Mouse (Mus musculus): ENCODE results near the gene Alb. TPM values are rescaled to one million over a fixed set of nuclear protein-coding genes. Genes with fewer than 3 reads are reported as not detected.
A peak's percentile ranks its signal among the peaks of the same experiment; 100 is the strongest.

The Alb gene
- polyA plus RNA-seq, 1 experiment from 2014 or later = not detected

DNA sequence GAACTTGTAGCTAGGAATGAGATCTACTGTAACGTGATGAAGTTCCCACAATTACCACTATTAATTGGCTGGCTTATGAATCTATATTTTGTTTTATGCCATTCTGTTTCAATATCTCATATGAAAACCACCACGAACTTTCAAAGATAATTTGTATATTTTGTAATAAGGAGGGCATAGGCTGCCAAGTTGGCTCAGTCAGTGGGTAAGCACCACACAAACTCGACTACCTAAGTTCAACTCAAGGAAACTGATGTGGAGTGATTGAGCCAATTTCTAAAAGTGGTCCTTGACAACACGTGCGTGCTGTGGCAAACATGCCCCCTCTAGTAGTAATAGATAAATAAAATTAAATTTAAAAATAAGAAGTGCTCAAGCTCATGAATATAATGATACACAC is 41.1 kb downstream of the Alb start:
- WGBS = 90% methylated on average over 5 of the region's 5 CpGs
- H3K4me3 ChIP-seq (ENCODE audit: low read depth, low read length) = no peak overlapping the region
- H3K4me1 ChIP-seq (replicated peaks; ENCODE audit: control insufficient read depth, insufficient read depth, low read length) = no peaks in the 10 kb centered on the region
- no peaks in the 10 kb centered on the region for H3K9me3 ChIP-seq (ENCODE audit: control insufficient read depth, low read length)
- H3K27me3 ChIP-seq (ENCODE audit: control insufficient read depth, insufficient read depth, low read length) = no peaks in the 10 kb centered on the region
- no peak for DNase-seq (ENCODE audit: low spot score)
- no peak overlapping the region for H3K4me2 ChIP-seq (ENCODE audit: low read depth, low read length, severe bottlenecking)
- H3K27ac ChIP-seq (ENCODE audit: low read depth, low read length) = no peak overlapping the region
- H3K9ac ChIP-seq (ENCODE audit: low read length) = no peak overlapping the region
- H3K36me3 ChIP-seq (ENCODE audit: control insufficient read depth, insufficient read depth, low read length) = no peaks in the 10 kb centered on the region
- ATAC-seq (replicated peaks; ENCODE audit: low FRiP score) = no peak

DNA sequence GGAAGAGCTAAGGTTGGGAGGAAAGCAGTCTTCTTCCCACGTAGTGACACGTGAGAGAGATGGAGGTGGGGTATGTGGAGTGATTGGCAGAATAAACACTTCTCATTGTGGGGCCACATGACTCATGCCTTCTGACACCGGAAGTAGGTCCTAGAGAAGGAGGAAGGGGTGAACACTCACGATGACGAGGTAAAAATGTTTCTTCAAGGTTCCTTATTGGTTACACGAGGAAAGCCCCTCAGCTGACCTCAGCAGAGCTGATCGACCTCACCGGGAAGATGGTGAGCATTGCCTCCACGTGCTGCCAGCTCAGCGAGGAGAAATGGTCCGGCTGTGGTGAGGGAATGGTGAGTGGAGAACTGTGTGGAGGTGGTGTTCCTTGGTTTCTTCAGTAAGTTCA is 44.0 kb downstream of the Alb start:
- 87% methylated on average over 11 of the region's 11 CpGs for WGBS
- Histone ChIP-seq H3K4me3 (ENCODE audit: low read depth, low read length) (no peak overlapping the region), H3K9me3 (ENCODE audit: control insufficient read depth, low read length) (no peaks in the 10 kb centered on the region), H3K36me3 (ENCODE audit: control insufficient read depth, insufficient read depth, low read length) (no peaks in the 10 kb centered on the region), H3K4me1 (replicated peaks; ENCODE audit: control insufficient read depth, insufficient read depth, low read length) (no peaks in the 10 kb centered on the region), H3K27ac (ENCODE audit: low read depth, low read length) (no peak overlapping the region), H3K9ac (ENCODE audit: low read length) (no peak overlapping the region), H3K27me3 (ENCODE audit: control insufficient read depth, insufficient read depth, low read length) (no peaks in the 10 kb centered on the region), H3K4me2 (ENCODE audit: low read depth, low read length, severe bottlenecking) (no peak overlapping the region)
- ATAC-seq (replicated peaks; ENCODE audit: low FRiP score) (no peak), DNase-seq (ENCODE audit: low spot score) (no peak)

DNA sequence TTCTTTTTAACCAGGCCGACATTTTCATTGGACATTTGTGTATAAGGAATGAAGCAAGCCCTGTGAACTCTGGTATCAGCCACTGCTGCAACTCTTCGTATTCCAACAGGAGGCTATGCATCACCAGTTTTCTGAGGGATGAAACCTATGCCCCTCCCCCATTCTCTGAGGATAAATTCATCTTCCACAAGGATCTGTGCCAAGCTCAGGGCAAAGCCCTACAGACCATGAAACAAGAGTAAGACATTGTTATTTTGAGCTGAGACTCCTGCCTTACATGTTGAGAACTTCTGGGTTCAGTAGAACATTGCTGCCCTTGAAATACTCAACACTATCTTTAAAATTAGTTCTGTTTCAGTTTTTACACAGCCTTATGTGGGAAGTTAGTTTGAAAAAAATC is 45.8 kb downstream of the Alb start:
- no peak overlapping the region for H3K9ac ChIP-seq (ENCODE audit: low read length)
- no peaks in the 10 kb centered on the region for H3K36me3 ChIP-seq (ENCODE audit: control insufficient read depth, insufficient read depth, low read length)
- H3K27me3 ChIP-seq (ENCODE audit: control insufficient read depth, insufficient read depth, low read length) = no peaks in the 10 kb centered on the region
- no peak overlapping the region for H3K4me2 ChIP-seq (ENCODE audit: low read depth, low read length, severe bottlenecking)
- no peak overlapping the region for H3K27ac ChIP-seq (ENCODE audit: low read depth, low read length)
- no peaks in the 10 kb centered on the region for H3K9me3 ChIP-seq (ENCODE audit: control insufficient read depth, low read length)
- 81% methylated on average over 2 of the region's 2 CpGs for WGBS
- no peak for ATAC-seq (replicated peaks; ENCODE audit: low FRiP score)
- no peak overlapping the region for H3K4me3 ChIP-seq (ENCODE audit: low read depth, low read length)
- DNase-seq (ENCODE audit: low spot score) = no peak
- no peaks in the 10 kb centered on the region for H3K4me1 ChIP-seq (replicated peaks; ENCODE audit: control insufficient read depth, insufficient read depth, low read length)

DNA sequence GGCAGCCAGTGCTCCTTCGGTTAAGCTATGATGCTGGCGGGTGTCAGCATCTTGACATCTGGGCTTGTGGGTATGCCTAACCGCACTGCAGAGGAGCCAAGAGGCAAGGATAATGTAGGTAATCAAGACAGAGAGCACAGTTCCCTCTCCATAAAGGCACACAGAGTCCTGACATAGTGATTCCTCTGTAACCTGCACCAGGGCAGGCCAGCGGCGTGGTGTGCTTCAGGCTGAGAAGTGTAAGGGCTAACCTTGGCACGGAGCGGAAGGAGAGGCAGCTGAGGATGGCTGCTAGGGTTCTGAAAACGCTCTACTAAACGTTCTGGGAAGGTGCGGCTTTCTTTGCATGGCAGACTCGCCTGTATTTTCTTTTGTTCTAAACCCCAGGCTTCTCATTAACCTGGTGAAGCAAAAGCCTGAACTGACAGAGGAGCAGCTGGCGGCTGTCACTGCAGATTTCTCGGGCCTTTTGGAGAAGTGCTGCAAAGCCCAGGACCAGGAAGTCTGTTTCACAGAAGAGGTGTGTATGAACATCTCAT is 46.8 kb downstream of the Alb start:
- no peak overlapping the region for H3K27ac ChIP-seq (ENCODE audit: low read depth, low read length)
- DNase-seq (ENCODE audit: low spot score) = no peak
- H3K9me3 ChIP-seq (ENCODE audit: control insufficient read depth, low read length) = no peaks in the 10 kb centered on the region
- H3K4me3 ChIP-seq (ENCODE audit: low read depth, low read length) = no peak overlapping the region
- H3K9ac ChIP-seq (ENCODE audit: low read length) = no peak overlapping the region
- ATAC-seq (replicated peaks; ENCODE audit: low FRiP score) = 0 out of 2 replicates have a peak, but pooled peaks have one; percentile 33
- H3K4me1 ChIP-seq (replicated peaks; ENCODE audit: control insufficient read depth, insufficient read depth, low read length) = no peaks in the 10 kb centered on the region
- no peaks in the 10 kb centered on the region for H3K27me3 ChIP-seq (ENCODE audit: control insufficient read depth, insufficient read depth, low read length)
- H3K4me2 ChIP-seq (ENCODE audit: low read depth, low read length, severe bottlenecking) = no peak overlapping the region
- no peaks in the 10 kb centered on the region for H3K36me3 ChIP-seq (ENCODE audit: control insufficient read depth, insufficient read depth, low read length)
- 48% methylated on average over 13 of the region's 13 CpGs for WGBS

DNA sequence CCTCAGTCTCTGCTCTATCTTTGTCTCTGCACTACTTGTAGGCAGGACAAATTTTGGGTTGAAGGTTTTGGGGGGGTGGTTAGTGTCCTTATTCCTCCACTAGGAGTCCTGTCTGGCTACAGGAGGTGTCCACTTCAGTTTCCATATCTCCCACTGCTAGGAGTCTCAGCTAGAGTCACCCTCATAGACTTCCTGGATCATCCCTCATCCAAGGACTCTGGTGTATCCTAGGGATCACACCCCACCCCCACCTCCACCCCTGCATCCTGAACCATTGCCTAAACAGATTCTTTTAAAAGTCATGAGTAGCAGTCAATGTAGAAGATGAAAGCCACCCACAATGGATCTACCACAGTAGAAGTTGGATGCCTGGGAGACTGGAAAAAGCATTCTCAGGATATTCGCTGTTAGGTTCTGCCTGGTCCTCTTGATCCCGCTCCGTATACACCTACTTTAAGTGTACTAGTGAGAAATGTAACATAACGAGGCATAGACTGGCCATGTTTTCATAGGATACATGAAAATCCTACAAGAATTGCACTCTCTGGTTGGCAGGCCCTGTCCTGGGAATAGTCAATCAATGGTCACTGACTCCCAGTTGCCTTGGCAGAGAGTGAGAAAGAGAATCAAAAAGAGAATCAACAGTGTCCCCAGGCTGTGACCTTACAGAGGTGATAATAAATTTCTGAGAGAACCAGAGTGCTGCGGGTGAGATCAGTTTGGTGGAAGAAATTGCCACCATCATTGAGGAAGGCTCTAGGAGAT is 49.3 kb downstream of the Alb start:
- Histone ChIP-seq H3K4me1 (replicated peaks; ENCODE audit: control insufficient read depth, insufficient read depth, low read length) (no peaks in the 10 kb centered on the region), H3K27me3 (ENCODE audit: control insufficient read depth, insufficient read depth, low read length) (no peaks in the 10 kb centered on the region), H3K27ac (ENCODE audit: low read depth, low read length) (no peak overlapping the region), H3K9ac (ENCODE audit: low read length) (no peak overlapping the region), H3K4me2 (ENCODE audit: low read depth, low read length, severe bottlenecking) (no peak overlapping the region), H3K9me3 (ENCODE audit: control insufficient read depth, low read length) (no peaks in the 10 kb centered on the region), H3K4me3 (ENCODE audit: low read depth, low read length) (no peak overlapping the region), H3K36me3 (ENCODE audit: control insufficient read depth, insufficient read depth, low read length) (no peaks in the 10 kb centered on the region)
- no peak for ATAC-seq (replicated peaks; ENCODE audit: low FRiP score)
- no peak for DNase-seq (ENCODE audit: low spot score)
- WGBS = 90% methylated on average over 5 of the region's 5 CpGs

DNA sequence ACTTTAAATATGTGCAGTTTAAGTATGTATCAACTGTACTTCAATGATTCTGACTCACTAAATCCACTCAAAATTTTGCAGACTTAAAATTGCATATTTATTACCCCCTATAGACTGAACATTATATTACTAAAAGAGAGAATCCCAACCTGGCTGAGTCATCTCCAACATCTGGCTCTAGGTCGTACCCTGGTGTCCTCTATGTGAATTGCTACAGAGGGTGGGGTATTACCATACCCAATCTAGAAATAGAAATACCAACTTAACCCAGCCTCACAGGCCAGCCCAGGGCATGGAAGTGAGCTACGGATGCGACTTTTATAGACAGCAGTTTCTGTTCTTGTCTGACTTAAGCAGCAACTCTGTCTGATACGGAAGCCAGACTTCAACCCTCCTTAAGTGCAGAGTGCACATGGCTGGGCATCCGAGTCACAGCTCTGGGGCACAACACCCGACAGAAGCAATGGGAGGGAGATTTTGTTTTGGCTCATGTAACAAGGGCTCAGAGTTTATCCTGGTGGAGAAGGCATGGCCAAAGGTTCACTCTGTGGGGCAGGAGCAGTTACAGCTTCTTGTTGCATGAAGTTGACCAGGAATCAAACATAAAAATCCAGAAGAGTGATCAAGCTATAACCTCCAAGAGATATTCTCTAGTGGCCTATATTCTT is 51.7 kb downstream of the Alb start:
- no peak for DNase-seq (ENCODE audit: low spot score)
- H3K4me3 ChIP-seq (ENCODE audit: low read depth, low read length) = no peak overlapping the region
- WGBS = 82% methylated on average over 6 of the region's 6 CpGs
- no peaks in the 10 kb centered on the region for H3K9me3 ChIP-seq (ENCODE audit: control insufficient read depth, low read length)
- no peak overlapping the region for H3K4me2 ChIP-seq (ENCODE audit: low read depth, low read length, severe bottlenecking)
- no peak overlapping the region for H3K9ac ChIP-seq (ENCODE audit: low read length)
- H3K36me3 ChIP-seq (ENCODE audit: control insufficient read depth, insufficient read depth, low read length) = no peaks in the 10 kb centered on the region
- no peak overlapping the region for H3K27ac ChIP-seq (ENCODE audit: low read depth, low read length)
- no peak for ATAC-seq (replicated peaks; ENCODE audit: low FRiP score)
- no peaks in the 10 kb centered on the region for H3K27me3 ChIP-seq (ENCODE audit: control insufficient read depth, insufficient read depth, low read length)
- no peaks in the 10 kb centered on the region for H3K4me1 ChIP-seq (replicated peaks; ENCODE audit: control insufficient read depth, insufficient read depth, low read length)

DNA sequence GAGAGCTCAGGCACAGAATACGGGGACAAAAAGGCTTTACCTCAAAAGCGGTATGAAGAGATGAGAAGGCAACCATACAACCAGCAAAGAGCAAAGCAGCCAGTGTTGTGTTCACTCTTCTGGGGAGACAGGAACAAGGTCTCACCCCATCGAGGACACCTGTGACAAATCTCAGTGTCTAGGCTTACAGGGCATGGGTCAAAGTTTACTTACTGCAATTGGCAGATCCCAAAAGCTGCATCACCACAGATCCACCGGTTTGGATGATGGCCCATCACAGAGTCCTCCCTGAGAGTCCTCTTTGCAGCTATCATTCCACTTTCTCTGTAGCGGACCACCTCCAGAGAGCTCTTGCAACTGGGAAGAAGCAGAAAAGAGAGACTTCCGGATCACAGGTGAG is 54.9 kb downstream of the Alb start:
- no peak overlapping the region for H3K4me2 ChIP-seq (ENCODE audit: low read depth, low read length, severe bottlenecking)
- no peaks in the 10 kb centered on the region for H3K27me3 ChIP-seq (ENCODE audit: control insufficient read depth, insufficient read depth, low read length)
- ATAC-seq (replicated peaks; ENCODE audit: low FRiP score) (no peak), DNase-seq (ENCODE audit: low spot score) (no peak)
- H3K9me3 ChIP-seq (ENCODE audit: control insufficient read depth, low read length) = no peaks in the 10 kb centered on the region
- no peak overlapping the region for H3K9ac ChIP-seq (ENCODE audit: low read length)
- no peaks in the 10 kb centered on the region for H3K36me3 ChIP-seq (ENCODE audit: control insufficient read depth, insufficient read depth, low read length)
- no peak overlapping the region for H3K4me3 ChIP-seq (ENCODE audit: low read depth, low read length)
- H3K27ac ChIP-seq (ENCODE audit: low read depth, low read length) = no peak overlapping the region
- 85% methylated on average over 6 of the region's 6 CpGs for whole genome bisulfite sequencing
- no peaks in the 10 kb centered on the region for H3K4me1 ChIP-seq (replicated peaks; ENCODE audit: control insufficient read depth, insufficient read depth, low read length)

DNA sequence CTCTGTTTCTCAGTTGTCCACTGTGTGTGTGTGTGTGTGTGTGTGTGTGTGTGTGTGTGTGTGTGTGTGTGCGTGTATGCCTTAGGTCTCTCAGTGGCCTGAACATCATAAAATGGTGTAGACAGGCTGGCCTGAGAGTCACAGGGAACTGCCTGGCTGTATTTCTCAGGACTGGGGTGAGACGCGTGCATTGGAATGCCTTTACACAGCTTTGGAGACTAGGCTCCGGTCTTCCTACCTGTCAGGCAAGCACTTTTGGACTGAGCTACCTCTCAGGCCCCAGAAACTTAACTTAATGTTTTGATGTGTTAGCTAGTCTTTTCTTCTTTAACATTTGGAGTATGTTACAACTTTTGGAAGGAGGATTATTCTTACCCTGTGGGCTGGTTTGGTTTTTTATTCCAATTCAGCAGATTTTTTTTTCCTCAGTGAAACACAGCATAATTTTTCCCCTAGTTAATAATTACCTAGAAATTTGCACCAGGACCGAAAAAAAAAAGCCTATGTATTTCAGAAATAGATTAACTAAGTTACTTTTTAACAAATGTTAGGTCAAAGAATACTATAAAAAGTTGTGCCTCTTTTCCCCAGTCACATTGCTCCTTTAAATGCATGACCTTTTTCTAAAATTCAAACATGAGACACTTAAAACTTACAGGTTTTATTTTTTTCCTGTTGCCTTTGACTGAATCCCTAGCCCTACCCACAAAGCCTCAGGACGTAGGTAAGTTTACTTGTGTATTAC is 57.8 kb downstream of the Alb start, which contains the start of gene Afm:
TSS of gene Afm (plus strand) at position 577 of the 745 bp plus-strand sequence.
- Histone ChIP-seq H3K9me3 (ENCODE audit: control insufficient read depth, low read length) (no peaks in the 10 kb centered on the region), H3K4me2 (ENCODE audit: low read depth, low read length, severe bottlenecking) (no peak within 1 kb of the TSS), H3K4me1 (replicated peaks; ENCODE audit: control insufficient read depth, insufficient read depth, low read length) (no peaks in the 10 kb centered on the region), H3K9ac (ENCODE audit: low read length) (no peak within 1 kb of the TSS), H3K36me3 (ENCODE audit: control insufficient read depth, insufficient read depth, low read length) (no peaks in the 10 kb centered on the region), H3K4me3 (ENCODE audit: low read depth, low read length) (no peak within 1 kb of the TSS), H3K27ac (ENCODE audit: low read depth, low read length) (no peak within 1 kb of the TSS), H3K27me3 (ENCODE audit: control insufficient read depth, insufficient read depth, low read length) (no peaks in the 10 kb centered on the region)
- 89% methylated on average over 6 of the region's 6 CpGs for WGBS
- ATAC-seq (replicated peaks; ENCODE audit: low FRiP score) = no peak
- DNase-seq (ENCODE audit: low spot score) = no peak

All from forebrain, embryonic 11.5 days (tissue).